In the genomic region with DNA sequence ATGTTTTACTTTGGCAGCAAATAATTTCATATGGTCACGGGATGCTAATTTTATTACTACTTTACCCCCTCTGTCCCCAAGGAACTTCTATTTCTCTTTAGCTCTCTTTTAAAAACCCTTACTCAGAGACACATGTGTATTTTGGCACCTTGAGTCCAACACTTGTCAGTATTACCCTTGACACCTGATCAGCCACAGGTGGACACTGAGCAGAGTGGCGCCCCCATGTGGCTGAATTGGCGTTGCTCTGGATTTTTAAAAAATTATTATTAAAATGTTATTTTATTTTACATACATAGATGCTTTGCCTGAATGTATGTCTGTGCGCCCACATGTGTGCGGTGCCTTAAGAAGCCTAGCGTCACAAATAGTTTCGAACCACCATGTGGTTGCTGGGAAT, we compare ENCODE assay signal across 19 mouse cellular contexts. TPM values are rescaled to one million over a fixed set of nuclear protein-coding genes. Genes with fewer than 3 reads are reported as not detected.
DNase-seq lines count a peak whose midpoint lies in the region; ATAC-seq and TF ChIP-seq lines count a peak whose summit lies in the region.
"Had no signal": no experiment of that assay in that cellular context is flagged by ENCODE, and none has a peak within 500 bp of the region (broad histone marks: within the 10 kb centered on the region; RNA-seq: fewer than 3 reads in every experiment).

No protein-coding gene starts in this region.

- no peak overlapping the region for H3K4me2 ChIP-seq in kidney, postnatal 0 days (ENCODE audit: low read length)
- no peak overlapping the region for H3K4me2 ChIP-seq in lung, postnatal 0 days (replicated peaks; ENCODE audit: low read depth, low read length)
- H3K4me2 ChIP-seq in midbrain, embryonic 15.5 days, result no peak overlapping the region
- H3K4me2 ChIP-seq: heart, embryonic 13.5 days; limb, embryonic 12.5 days; lung, embryonic 15.5 days had no signal

- TF ChIP-seq CTCF in kidney, postnatal 0 days (IDR thresholded peaks at IDR 0.05; ENCODE audit: low read depth), result peak; percentile 60
- TF ChIP-seq CTCF in lung, postnatal 0 days (IDR thresholded peaks at IDR 0.05), result peak; percentile 63

- no peak for TF ChIP-seq EP300 in lung, postnatal 0 days (IDR thresholded peaks at IDR 0.05)

- H3K4me1 ChIP-seq in kidney, postnatal 0 days (replicated peaks; ENCODE audit: insufficient read depth, low read length), result 0 out of 2 replicates have a peak, but pooled peaks cover 6% of the 10 kb centered on the region
- H3K4me1 ChIP-seq in lung, postnatal 0 days (ENCODE audit: insufficient read depth, low read depth, low read length), result peaks cover 8% of the 10 kb centered on the region; the same call in 1 of the 2 replicates
- H3K4me1 ChIP-seq in midbrain, embryonic 15.5 days, result no peaks in the 10 kb centered on the region

- no peak overlapping the region for H3K27ac ChIP-seq in kidney, postnatal 0 days
- no peak overlapping the region for H3K27ac ChIP-seq in lung, postnatal 0 days (ENCODE audit: low read length)
- no peak overlapping the region for H3K27ac ChIP-seq in midbrain, embryonic 15.5 days
- H3K27ac ChIP-seq: heart, embryonic 13.5 days; limb, embryonic 12.5 days; lung, embryonic 15.5 days had no signal

- peak; percentile 18 for DNase-seq in adrenal gland, postnatal 25 days
- DNase-seq in adrenal gland, postnatal 4 days (ENCODE audit: low spot score in 2 of 2), result no peak
- no peak for DNase-seq in kidney, postnatal 0 days (ENCODE audit: low spot score)
- DNase-seq in kidney, adult 8-10 months, result no peak
- DNase-seq in lung, postnatal 0 days (ENCODE audit: low spot score), result peak; percentile 57
- no peak for DNase-seq in lung, postnatal 25 days (ENCODE audit: low spot score)
- DNase-seq in testis, postnatal 10 days (ENCODE audit: low spot score), result peak; percentile 54
- DNase-seq: cerebellum, adult 2 months; heart, postnatal 4 days; right cerebral cortex, postnatal 25 days; thymus, adult 2 months had no signal

- WGBS in kidney, postnatal 0 days, result 74% methylated on average over 7 of the region's 7 CpGs
- 73% methylated on average over 7 of the region's 7 CpGs for WGBS in lung, postnatal 0 days
- WGBS in midbrain, embryonic 15.5 days, result 76% methylated on average over 7 of the region's 7 CpGs

- no peaks in the 10 kb centered on the region for H3K9me3 ChIP-seq in kidney, postnatal 0 days (replicated peaks; ENCODE audit: low read length)
- no peaks in the 10 kb centered on the region for H3K9me3 ChIP-seq in lung, postnatal 0 days (ENCODE audit: low read length)
- H3K9me3 ChIP-seq in midbrain, embryonic 15.5 days, result no peaks in the 10 kb centered on the region
- H3K9me3 ChIP-seq: heart, embryonic 13.5 days; limb, embryonic 12.5 days; lung, embryonic 15.5 days had no signal

- no peak overlapping the region for H3K9ac ChIP-seq in kidney, postnatal 0 days (ENCODE audit: low read depth, low read length)
- no peak overlapping the region for H3K9ac ChIP-seq in lung, postnatal 0 days (replicated peaks; ENCODE audit: low read depth)
- H3K9ac ChIP-seq in midbrain, embryonic 15.5 days, result no peak overlapping the region
- H3K9ac ChIP-seq: heart, embryonic 13.5 days; limb, embryonic 12.5 days; lung, embryonic 15.5 days had no signal

- ATAC-seq in kidney, postnatal 0 days (replicated peaks; ENCODE audit: low FRiP score, low read depth), result no peak
- ATAC-seq in lung, postnatal 0 days, result no peak
- ATAC-seq in midbrain, embryonic 15.5 days (replicated peaks), result no peak
- ATAC-seq: activated CD4-positive, CD25-positive, alpha-beta regulatory T cell, adult 4 months; forebrain, embryonic 16.5 days had no signal

- no peaks in the 10 kb centered on the region for H3K27me3 ChIP-seq in kidney, postnatal 0 days (ENCODE audit: insufficient read depth, low read length)
- no peaks in the 10 kb centered on the region for H3K27me3 ChIP-seq in lung, postnatal 0 days (replicated peaks; ENCODE audit: insufficient read depth, low read length)
- no peaks in the 10 kb centered on the region for H3K27me3 ChIP-seq in midbrain, embryonic 15.5 days (replicated peaks)
- H3K27me3 ChIP-seq: heart, embryonic 13.5 days; limb, embryonic 12.5 days; lung, embryonic 15.5 days had no signal

- H3K4me3 ChIP-seq in kidney, postnatal 0 days (replicated peaks; ENCODE audit: low read depth, low read length), result no peak overlapping the region
- no peak overlapping the region for H3K4me3 ChIP-seq in lung, postnatal 0 days (ENCODE audit: low read depth, low read length)
- no peak overlapping the region for H3K4me3 ChIP-seq in midbrain, embryonic 15.5 days
- H3K4me3 ChIP-seq: heart, embryonic 13.5 days; limb, embryonic 12.5 days; lung, embryonic 15.5 days had no signal

- no peaks in the 10 kb centered on the region for H3K36me3 ChIP-seq in kidney, postnatal 0 days (ENCODE audit: insufficient read depth, low read length)
- H3K36me3 ChIP-seq in lung, postnatal 0 days (ENCODE audit: insufficient read depth, low read length), result no peaks in the 10 kb centered on the region
- H3K36me3 ChIP-seq in midbrain, embryonic 15.5 days (replicated peaks), result no peaks in the 10 kb centered on the region
- H3K36me3 ChIP-seq: heart, embryonic 13.5 days had no signal

RNA-seq across cellular contexts. Expression of gene Eva1a, which starts 14.0 kb away (rescaled TPM):
- 1.8 and 3.1 TPM in 2 replicates for total RNA-seq in adrenal gland, postnatal 25 days (2021)
- 1 to 10 TPM; 4.9 to 6.3 TPM for total RNA-seq in adrenal gland, postnatal 4 days (2021)
- 60.8 and 62.5 TPM in 2 replicates for polyA plus RNA-seq in kidney, postnatal 0 days (2015; fragmentation: Nextera tagmentation; extraction: Ambion mirVana)
- polyA plus RNA-seq in lung, postnatal 0 days (2015; fragmentation: Nextera tagmentation; extraction: Ambion mirVana), result 29.5 and 32.0 TPM in 2 replicates
- polyA plus RNA-seq in midbrain, embryonic 15.5 days (2015; fragmentation: Nextera tagmentation; extraction: Ambion mirVana), result 0.63 and 0.77 TPM in 2 replicates
- total RNA-seq: CH12.LX; granulocyte monocyte progenitor cell, adult 5-6 weeks had no signal
- polyA plus RNA-seq: activated CD4-positive, CD25-positive, alpha-beta regulatory T cell, adult 4 months had no signal

Comparison
In these comparisons a context has a peak if more than half of its experiments do, and no peak if none do; other contexts are left out.
1. DNase-seq: peak in adrenal gland, postnatal 25 days (single experiment), lung, postnatal 0 days (single experiment) and testis, postnatal 10 days (single experiment); none in adrenal gland, postnatal 4 days (0 of 2), kidney, postnatal 0 days (single experiment), kidney, adult 8-10 months (0 of 2) and lung, postnatal 25 days (single experiment).
2. RNA of gene Eva1a, which starts 14.0 kb away (polyA plus RNA-seq): 60.8 to 62.5 TPM in kidney, postnatal 0 days and 29.5 to 32.0 TPM in lung, postnatal 0 days; 0.63 to 0.77 TPM in midbrain, embryonic 15.5 days; every median in the first group is over 10 times any median in the second.